Mouse (Mus musculus) thymus, adult 2 months (tissue): ENCODE measurements around the gene Znrf3. TPM values are rescaled to one million over a fixed set of nuclear protein-coding genes. Genes with fewer than 3 reads are reported as not detected.

Experiments
- DNase-seq: peaks from one replicate; pipeline ENCODE4 v3.0.0; 2021
- H3K27ac ChIP-seq: fragments of 200-500 bp; 2 replicates; pipeline ENCODE4 v1.5.1; 2012; ENCODE audit warnings: low read length, control low read depth; ENCODE audit not compliant: control insufficient read depth, insufficient read depth
- H3K27me3 ChIP-seq: fragments of 200-500 bp; 2 replicates; pipeline ENCODE4 v1.6.1; 2012; ENCODE audit warnings: mild to moderate bottlenecking, low read length, moderate library complexity, mixed read lengths; ENCODE audit not compliant: control insufficient read depth, insufficient read depth
- H3K36me3 ChIP-seq: fragments of 200-500 bp; 2 replicates; pipeline ENCODE4 v1.6.1; 2012; ENCODE audit warnings: mild to moderate bottlenecking, low read length, moderate library complexity; ENCODE audit not compliant: control insufficient read depth, insufficient read depth
- H3K4me1 ChIP-seq: fragments of 200-500 bp; replicated peaks from 2 replicates; pipeline ENCODE4 v1.6.1; 2012; ENCODE audit warnings: low read length; ENCODE audit not compliant: control insufficient read depth, insufficient read depth
- H3K4me3 ChIP-seq: fragments of 200-500 bp; 2 replicates; pipeline ENCODE4 v1.5.1; 2012; ENCODE audit warnings: mild to moderate bottlenecking, low read length, control low read depth, moderate library complexity; ENCODE audit not compliant: control insufficient read depth, insufficient read depth
- CTCF ChIP-seq: fragments of 200-500 bp; IDR thresholded peaks from 2 replicates; pipeline ENCODE4 v1.5.1; 2012; ENCODE audit warnings: mild to moderate bottlenecking, control low read depth, low read length, moderate library complexity, borderline replicate concordance; ENCODE audit not compliant: control insufficient read depth, poor library complexity, insufficient read depth; ENCODE audit errors: extremely low read depth
- POLR2A ChIP-seq: fragments of 200-500 bp; IDR thresholded peaks from 2 replicates; pipeline ENCODE4 v1.6.1; 2012; ENCODE audit warnings: mild to moderate bottlenecking, low read length, control low read depth, moderate library complexity; ENCODE audit not compliant: control insufficient read depth, poor library complexity, insufficient read depth; ENCODE audit errors: extremely low read depth
- WGBS: fragments of 180-500 bp; shearing (Covaris S2); methylation state at CpG from one replicate; pipeline ENCODE4 v1.1.7; 2018; 5-methylcytosine and 5-hydroxymethylcytosine counted together
- polyA plus RNA-seq: library from polyadenylated mRNA; depleted of rRNA; stranded (reverse); fragments of >200 nt; gene quantifications from 2 replicates; pipeline ENCODE4 v1.2.3, GENCODE M21; 2012

The Znrf3 gene
- polyA plus RNA-seq, 1 experiment = 17.3 TPM

- Histone ChIP-seq H3K4me3 (no peak overlapping the region), H3K27me3 (no peaks in the 10 kb centered on the region), H3K36me3 (no peaks in the 10 kb centered on the region), H3K27ac (no peak overlapping the region), H3K4me1 (no peaks in the 10 kb centered on the region)
- WGBS = 94% methylated on average over 3 of the region's 3 CpGs
- no peak for DNase-seq
- TF ChIP-seq CTCF = no peak
- TF ChIP-seq POLR2A = no peak
These were observed 118.4 kb downstream of the Znrf3 start for GRCm38 (mm10) chr11:5326252-5326651.

- no peaks in the 10 kb centered on the region for H3K36me3 ChIP-seq
- H3K4me1 ChIP-seq = no peaks in the 10 kb centered on the region
- WGBS = 95% methylated on average over 6 of the region's 6 CpGs
- H3K27me3 ChIP-seq = no peaks in the 10 kb centered on the region
- H3K4me3 ChIP-seq = no peak overlapping the region
- H3K27ac ChIP-seq = no peak overlapping the region
- no peak for TF ChIP-seq CTCF
- TF ChIP-seq POLR2A = no peak
- no peak for DNase-seq
These were observed 119.4 kb downstream of the Znrf3 start for GRCm38 (mm10) chr11:5325217-5325616.

- DNase-seq = no peak
- Histone ChIP-seq H3K36me3 (no peaks in the 10 kb centered on the region), H3K27ac (no peak overlapping the region), H3K4me3 (no peak overlapping the region), H3K27me3 (no peaks in the 10 kb centered on the region), H3K4me1 (no peaks in the 10 kb centered on the region)
- WGBS = 88% methylated on average over 2 of the region's 2 CpGs
- TF ChIP-seq POLR2A = no peak
- TF ChIP-seq CTCF = no peak
These were observed 120.4 kb downstream of the Znrf3 start for GRCm38 (mm10) chr11:5324296-5324695.

GRCm38 (mm10) chr11:5321687-5322086 is 123.0 kb downstream of the Znrf3 start:
- no peak overlapping the region for H3K4me3 ChIP-seq
- DNase-seq = no peak
- H3K4me1 ChIP-seq = peaks cover 3% of the 10 kb centered on the region
- no peak overlapping the region for H3K27ac ChIP-seq
- 91% methylated on average over 1 of the region's 1 CpGs for WGBS
- no peak for TF ChIP-seq CTCF
- no peak for TF ChIP-seq POLR2A
- no peaks in the 10 kb centered on the region for H3K27me3 ChIP-seq
- H3K36me3 ChIP-seq = no peaks in the 10 kb centered on the region

- Histone ChIP-seq H3K27ac (no peak overlapping the region), H3K4me3 (no peak overlapping the region), H3K36me3 (no peaks in the 10 kb centered on the region), H3K4me1 (peaks cover 3% of the 10 kb centered on the region), H3K27me3 (no peaks in the 10 kb centered on the region)
- no peak for DNase-seq
- WGBS = 95% methylated on average over 2 of the region's 2 CpGs
- TF ChIP-seq CTCF (no peak), POLR2A (no peak)
These were observed 125.7 kb downstream of the Znrf3 start for GRCm38 (mm10) chr11:5318976-5319375.

- no peak overlapping the region for H3K27ac ChIP-seq
- H3K4me1 ChIP-seq = peaks cover 3% of the 10 kb centered on the region
- no peaks in the 10 kb centered on the region for H3K36me3 ChIP-seq
- WGBS = 90% methylated on average over 8 of the region's 8 CpGs
- DNase-seq = no peak
- TF ChIP-seq POLR2A (no peak), CTCF (no peak)
- H3K27me3 ChIP-seq = no peaks in the 10 kb centered on the region
- no peak overlapping the region for H3K4me3 ChIP-seq
These were observed 126.4 kb downstream of the Znrf3 start for GRCm38 (mm10) chr11:5318035-5318775.
